Mouse (Mus musculus) C2C12 (cell line): ENCODE data around the gene Pkn2.

ENCODE experiments used
- CTCF ChIP-seq: IDR thresholded peaks from one replicate; pipeline ENCODE4 v1.5.1; 2011; ENCODE audit not compliant: control insufficient read depth, insufficient read depth, insufficient read length
- MAX ChIP-seq: IDR thresholded peaks from one replicate; pipeline ENCODE4 v1.6.1; 2011; ENCODE audit warnings: mild to moderate bottlenecking, control low read depth
- MYOD1 ChIP-seq: IDR thresholded peaks from one replicate; pipeline ENCODE4 v1.6.1; 2011; ENCODE audit warnings: low read depth; ENCODE audit not compliant: control insufficient read depth, insufficient read length
- MYOG ChIP-seq: IDR thresholded peaks from one replicate; pipeline ENCODE4 v1.6.1; 2011; ENCODE audit not compliant: control insufficient read depth, insufficient read length; ENCODE audit errors: extremely low read depth
- USF1 ChIP-seq: IDR thresholded peaks from one replicate; pipeline ENCODE4 v1.6.1; 2011; ENCODE audit warnings: low read depth, mild to moderate bottlenecking, control low read depth, moderate library complexity

- TF ChIP-seq CTCF (no peak), MAX (no peak), USF1 (no peak), MYOG (no peak), MYOD1 (no peak)
Observed at GRCm38 (mm10) chr3:142745076-142745475, 136.7 kb downstream of the Pkn2 start.
